Mouse (Mus musculus) adrenal gland, postnatal 4 days (tissue): ENCODE measurements around the gene Pxdc1. TPM values are rescaled to one million over a fixed set of nuclear protein-coding genes. Genes with fewer than 3 reads are reported as not detected.

Source experiments
- DNase-seq, 2 experiments: peaks; one replicate each; pipeline ENCODE4 v3.0.0; 2021 to 2022; ENCODE audit warnings: low spot score in 2 of 2, mixed read lengths in 2 of 2
- total RNA-seq, 2 experiments: library from RNA; stranded (reverse); gene quantifications; 2 replicates each; pipeline ENCODE4 v1.2.3; 2021

Pxdc1 gene
- total RNA-seq, 2 experiments from 2014 or later = 4.6 to 7.9 TPM

DNA sequence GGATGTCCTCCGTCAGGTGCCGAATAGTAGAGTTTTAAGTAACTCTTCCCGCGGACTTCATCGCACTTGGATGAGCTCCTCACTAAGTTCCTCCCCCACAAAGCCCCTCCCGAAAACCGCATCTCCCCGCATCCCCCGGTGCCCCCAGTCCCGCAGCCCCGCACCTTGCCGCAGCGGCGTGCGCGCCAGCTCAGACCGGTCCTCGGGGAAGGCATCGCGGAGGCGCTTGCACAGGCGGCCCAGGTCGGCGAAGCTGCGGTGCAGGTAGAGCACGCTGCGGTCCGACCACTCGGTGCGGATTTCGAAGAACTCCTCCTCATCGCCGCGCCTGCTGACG is 1.3 kb downstream of the Pxdc1 start:
- DNase-seq = no peak

DNA sequence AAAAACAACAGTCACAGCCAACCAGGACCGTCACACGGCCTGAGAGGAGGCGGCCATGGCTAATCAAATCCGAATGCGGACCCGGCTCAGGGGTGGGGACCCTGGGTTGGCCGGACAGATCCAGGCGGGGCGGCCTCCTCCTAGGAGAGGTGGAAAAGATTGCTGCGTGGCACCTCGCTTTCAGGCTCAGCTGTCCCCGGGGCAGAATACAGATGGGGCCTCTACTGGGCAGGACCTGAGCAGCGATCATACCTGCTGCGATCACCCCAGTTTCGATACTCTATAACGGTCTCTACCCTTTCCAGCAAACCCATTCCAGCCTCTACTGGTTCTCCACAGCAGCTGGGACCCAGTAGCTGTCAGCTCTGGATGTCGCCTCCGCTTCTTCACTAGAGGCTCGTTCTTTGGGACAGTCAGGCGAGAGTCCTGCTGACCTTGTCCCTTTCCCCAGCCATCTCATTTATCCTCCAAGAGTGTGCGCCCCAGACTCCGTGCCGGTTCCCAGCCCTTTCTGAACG is 1.8 kb downstream of the Pxdc1 start:
- DNase-seq = peak in 1 of 2 experiments; percentile 14

DNA sequence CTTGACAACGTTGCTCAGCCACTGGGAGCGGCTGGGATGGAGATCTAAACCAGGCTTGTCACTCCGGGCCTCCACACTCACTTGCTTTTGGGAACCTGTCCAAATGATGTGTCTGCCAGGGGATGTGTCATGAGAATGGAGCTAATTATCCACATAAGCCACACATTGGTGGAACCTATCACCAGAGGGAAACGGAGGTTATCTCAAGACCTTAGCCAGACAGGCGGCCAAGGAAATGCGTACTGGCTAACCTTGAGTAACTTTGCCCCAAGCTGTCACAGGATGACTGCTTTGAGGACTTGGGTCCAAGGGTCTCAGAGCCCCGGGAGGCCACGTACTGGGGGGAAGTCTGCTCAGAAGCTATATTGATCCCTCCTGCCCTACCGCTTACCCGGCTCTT is 2.3 kb downstream of the Pxdc1 start:
- DNase-seq = no peak

DNA sequence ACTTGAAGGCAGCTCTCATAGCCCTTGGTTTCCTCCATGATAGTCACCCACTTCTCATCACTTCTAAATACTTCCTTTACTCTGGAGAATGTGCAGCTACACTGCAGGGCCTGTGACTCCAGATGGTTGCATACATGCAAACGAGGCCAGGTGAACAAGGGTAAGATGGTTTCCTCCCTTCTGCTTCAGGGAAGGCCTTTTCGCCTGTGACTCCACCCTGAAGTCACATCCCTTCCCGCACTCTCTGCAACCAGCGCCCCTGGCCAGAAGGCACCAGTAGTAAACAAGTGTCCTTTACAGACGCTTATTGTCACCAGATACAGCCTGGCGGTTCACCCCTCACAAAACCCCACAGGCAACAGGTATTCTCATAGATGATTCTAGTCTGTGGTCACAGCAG is 2.9 kb downstream of the Pxdc1 start:
- no peak for DNase-seq

DNA sequence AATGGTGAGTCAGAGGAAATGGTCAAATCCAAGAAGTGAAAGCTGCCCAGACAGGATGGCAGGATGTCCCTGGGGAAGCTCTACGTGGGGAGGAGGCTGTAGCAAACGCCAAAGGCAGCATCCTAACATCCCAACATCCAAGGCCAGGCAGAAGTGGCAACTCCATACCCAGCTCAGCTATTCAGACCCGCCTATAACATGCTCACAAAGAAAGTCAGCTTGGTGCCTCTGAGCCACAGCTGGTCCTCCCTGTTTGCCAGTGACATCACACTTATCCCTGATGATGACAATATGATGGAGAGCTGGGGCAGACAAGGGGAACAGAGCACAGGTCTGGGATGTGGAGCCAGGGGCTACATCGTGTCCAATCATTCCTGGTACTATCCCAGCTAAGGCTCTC is 5.5 kb downstream of the Pxdc1 start:
- DNase-seq = no peak

DNA sequence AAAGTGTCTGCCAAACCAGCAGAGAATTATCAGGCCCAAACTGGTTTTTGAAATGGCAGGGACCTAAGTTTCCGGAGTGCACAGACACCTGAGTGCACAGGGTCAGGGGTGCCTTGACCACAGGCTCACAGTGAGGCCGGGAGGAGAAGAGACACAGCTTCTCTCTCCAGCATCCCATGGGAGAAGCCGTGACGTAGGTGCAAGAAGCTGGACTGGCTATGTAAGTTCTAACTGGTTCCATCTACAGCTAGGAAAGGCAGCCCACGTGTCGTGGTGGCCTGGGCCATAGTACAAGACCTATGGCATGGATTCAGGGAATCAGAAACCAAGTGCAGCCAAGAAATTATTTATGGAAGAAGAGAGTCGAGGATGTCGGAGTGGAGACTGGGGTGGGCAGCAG is 6.1 kb downstream of the Pxdc1 start:
- DNase-seq = no peak

DNA sequence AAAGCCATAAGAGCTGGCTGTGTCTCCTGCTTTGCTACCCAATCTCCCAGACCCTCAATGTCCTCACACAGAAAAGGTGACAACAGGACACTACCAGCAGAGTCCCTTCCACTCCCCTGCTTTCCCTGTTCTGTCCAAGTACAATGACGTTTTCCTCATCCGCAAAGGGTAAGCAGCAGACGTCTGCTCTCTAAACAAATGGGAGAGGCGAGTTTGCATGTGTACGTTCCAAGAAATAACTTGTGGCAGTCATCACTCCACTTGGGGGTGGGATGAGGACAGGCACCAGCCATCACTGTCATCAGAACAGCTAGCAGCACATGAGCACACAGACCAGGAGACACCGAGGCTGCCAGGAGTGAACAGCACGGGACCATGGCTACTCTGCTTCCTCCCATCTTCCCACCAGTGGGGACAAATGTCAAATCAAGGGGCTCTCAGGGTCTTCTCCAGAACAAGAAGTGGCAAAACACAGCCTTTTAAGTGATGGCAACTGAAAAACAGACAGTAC is 7.0 kb downstream of the Pxdc1 start:
- no peak for DNase-seq

DNA sequence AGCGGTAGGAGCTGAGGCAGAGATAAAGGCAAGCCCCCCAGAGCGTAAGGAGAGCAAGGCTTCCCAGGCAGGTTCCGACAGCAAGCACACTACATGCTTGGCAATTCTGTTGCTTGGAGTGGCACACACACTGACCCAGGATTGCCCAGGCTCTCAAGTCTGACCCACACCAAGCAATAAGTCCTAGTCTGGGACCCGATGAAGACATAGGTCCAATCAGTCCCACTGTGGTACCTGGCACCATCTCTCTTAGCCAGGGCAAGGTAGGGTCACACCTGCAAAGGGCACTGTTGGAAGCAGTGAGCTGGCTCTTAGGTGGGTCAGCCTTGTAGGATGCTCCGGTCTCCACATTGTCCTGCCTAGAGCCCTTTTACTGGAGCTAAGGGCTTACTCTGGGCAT is 7.8 kb downstream of the Pxdc1 start:
- no peak for DNase-seq

DNA sequence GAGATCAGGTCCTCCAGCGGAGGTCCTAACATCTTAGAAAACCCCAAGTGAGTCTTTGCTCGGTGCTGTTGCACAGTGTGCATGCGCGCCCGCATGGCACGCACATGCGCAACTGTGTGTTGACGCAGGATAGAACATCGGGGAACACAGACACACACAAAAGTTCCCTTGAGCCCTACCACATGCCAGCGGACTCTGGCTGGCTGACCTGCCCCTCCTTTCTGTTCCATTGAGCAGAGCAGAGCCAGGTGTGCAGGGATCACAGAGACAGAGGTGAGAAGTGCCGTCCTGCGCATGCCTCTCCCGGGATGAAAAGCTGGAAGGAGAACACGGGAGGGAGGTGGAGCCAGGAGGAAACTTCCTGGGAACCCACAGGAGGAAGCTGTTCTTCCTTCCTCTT is 8.9 kb downstream of the Pxdc1 start:
- no peak for DNase-seq

DNA sequence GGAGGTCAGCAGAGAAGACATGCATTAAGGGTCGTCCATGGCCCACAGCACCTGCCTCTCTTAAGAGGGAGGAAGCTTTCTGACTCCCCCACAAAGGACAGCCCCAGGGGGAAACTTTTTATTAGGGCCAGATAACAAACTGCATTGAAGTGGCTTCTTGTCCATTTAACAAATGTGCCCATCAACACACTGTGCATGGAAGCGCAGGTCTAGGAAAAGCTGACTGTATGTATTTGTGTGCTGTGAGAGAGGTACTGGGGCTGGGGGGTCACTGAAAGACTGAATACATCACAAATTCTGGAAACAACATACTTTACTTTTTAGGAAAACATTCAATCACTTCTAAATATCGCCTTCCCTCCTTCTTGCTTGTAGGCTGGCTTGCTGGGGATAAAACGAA is 9.4 kb downstream of the Pxdc1 start:
- DNase-seq = no peak

DNA sequence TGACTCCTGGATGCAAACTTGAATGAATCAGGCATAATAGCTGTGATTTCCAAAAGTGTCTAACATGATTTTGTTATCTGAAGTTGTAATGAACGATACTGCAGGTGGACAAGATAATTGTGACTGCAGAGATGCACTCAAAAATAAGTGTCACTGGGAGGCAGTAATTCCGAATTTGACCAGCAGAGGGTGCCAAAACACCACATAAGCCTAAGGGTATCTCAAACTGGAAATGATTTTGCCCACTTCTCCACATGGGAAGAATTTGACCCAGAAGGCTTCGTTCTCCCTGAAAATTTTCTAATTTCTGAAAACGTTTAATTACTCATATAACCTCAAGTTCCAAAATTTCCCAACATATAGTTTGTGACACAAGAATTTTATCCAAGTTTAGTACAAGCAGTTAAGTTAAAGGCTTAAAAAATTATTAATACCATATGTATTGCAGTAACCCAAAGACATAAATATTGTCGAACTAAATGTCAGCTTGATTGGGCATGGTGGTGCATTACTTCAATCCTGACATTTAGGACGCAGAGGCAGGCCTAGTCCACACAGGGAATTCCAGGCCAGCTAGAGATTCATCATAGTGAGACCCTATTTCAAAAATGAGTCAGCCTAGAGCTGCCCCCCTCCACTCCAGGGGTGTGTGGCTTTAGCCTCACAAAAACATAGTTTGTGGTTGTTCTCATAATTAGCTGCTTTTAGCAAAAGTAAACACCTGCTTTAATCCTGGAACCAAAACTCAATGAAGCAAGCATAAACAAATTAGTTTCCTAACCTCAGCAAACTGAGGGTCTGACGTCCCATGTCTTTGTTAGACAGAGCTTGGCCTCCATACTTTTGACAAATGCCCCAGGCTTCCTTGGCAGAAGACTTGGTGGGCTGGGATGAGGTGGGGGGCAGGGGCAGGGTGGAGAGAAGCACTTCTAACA is 10.1 kb downstream of the Pxdc1 start:
- DNase-seq = peak in 1 of 2 experiments; percentile 19

DNA sequence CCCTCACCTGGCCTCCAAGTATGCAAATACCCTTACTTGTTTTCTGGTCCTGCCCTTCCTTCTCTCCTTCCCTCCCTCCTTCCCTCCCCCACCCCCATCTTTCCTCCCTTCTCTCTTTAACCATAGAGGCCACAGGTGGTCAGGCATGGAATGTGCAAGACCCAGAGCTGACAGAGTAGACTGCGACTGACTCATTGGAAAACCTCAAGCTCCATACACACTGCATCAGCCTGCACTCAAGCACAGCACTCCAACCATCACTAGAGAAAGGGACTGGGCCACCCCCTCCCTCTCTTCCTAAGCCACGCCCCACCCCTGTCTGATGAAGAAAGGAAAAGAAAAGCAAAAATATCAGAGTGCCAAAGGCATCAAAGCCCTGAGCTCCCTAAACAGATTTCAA is 12.2 kb downstream of the Pxdc1 start:
- no peak for DNase-seq

DNA sequence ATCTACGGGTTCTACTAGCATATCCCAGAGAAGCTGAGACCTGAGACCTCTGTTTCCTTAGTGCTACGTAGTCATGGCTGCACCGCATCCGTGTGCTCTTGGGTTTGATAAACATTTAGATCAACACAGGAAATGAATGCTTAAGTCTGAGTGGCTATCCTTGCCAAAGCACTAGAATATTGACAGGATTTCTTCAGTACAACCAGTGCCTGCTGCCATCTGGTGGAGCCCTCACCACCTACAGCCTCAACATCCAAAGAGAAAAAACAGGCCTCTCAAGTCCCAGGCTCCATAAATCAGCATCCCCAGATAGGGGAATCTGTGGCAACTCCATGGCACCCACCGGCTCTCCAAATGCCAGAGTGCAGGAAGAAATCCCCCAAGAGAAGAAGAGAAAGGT is 17.3 kb downstream of the Pxdc1 start:
- DNase-seq = peak in 1 of 2 experiments; percentile 20

DNA sequence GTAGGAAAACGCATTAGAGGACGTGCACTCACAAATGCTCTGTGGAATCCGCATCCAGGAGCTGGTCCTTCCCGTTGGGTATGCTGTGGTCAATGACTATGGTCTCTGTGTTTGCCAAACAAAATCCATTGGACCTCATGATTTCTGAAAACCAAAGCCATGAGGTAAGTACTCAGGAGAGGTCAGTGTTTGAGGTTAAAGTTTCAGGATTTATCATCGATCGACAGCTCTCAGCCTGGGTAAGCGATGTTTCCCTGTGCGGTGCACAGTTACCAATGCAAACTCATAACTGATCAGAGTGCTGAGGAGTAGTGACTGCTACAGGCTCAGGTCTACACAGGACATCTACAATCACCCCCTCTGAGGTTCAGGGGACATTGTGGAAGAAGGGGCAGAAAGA is 23.0 kb downstream of the Pxdc1 start:
- no peak for DNase-seq

DNA sequence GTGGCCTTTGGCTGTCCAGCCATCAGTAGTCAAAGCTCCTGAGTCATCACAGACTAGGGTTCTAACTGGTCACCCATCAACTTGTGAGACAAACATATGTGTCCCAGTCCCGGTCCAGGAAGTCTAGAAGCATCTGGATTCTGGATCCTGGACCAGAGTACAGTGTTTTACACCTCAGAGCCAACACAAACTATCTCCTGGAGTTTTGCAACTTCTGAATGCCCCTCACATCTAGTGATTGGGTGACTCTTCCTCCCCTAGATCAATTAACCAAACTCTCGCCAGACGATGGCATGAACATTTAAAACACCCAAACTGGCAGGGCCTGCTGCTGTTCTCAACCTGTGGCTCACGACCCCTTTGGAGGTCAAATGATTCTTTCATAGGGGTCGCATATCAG is 23.5 kb downstream of the Pxdc1 start:
- DNase-seq = no peak

DNA sequence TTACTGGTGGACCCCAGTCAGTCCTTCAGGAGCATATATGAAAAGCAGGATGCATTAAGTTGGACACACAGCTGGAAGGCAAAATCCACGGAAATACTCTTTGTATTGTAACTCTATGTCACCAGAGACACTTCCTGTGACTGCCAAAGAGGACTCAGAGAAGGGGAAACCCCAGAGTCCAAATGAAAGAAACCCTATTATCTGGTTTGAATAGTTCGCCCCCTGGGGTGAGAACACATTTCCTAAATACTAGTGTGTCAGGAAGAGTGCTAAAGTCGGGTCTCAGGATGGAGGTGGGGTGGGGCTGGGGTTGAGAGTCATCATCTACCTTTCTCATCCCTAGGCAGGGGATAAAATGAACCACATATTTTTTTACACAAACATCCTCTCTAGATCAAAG is 25.8 kb downstream of the Pxdc1 start:
- no peak for DNase-seq

DNA sequence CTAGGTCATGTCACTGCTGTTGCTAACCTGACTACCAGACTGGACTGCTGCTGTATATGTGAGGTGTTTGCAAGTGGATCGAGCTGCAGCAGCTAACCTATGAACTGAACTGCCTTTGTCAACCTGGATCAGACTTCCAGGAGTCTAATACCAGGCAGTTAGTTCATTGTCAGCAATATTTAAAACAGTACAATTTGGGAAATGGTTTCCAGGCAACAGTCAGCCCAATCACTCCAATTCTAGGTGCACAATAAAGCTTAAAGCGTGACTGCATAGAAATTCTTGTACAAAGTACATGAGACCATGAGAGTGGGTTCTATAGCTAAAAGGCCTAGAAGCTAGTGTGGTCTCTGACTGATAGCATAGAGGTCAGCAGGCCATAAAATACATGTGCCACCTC is 28.9 kb downstream of the Pxdc1 start:
- no peak for DNase-seq

DNA sequence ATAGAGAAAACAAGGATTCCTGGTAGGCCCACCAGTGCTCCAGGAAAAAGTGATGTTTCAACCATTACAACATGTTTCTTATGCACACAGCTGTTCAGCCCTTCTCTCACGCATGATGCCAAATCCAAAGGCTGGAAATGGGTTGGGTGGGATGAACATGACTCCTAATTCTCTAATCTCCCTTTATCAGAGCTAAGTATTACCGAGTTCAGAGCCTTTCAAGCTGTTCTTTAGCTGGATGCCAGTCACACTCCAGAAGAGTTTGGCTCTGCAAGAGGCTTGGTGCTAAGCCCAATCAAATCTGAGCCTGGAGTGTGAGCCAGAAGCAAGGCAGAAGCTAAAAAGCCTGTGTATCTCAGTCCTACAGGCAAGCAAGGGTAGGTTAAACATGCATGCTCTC is 40.9 kb downstream of the Pxdc1 start:
- no peak for DNase-seq

DNA sequence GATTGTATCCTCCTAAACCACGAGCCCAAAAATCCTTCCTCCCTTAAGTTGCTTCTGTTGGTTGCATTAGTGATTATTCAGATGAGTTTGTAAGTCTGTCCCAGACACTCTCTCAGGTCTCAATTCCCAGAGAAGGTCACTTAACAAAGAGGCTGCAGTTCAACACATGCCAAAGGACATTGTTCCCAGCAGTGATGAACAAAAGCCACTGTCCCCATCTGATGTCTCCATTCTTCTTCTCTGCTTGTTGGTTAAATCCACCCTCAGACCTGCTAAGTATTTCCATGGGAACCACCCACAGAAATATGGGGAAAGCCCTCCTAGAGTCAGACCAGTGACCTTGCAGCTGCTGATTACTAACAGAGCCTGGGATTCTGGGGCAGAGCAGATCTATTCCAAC is 43.6 kb downstream of the Pxdc1 start:
- no peak for DNase-seq

DNA sequence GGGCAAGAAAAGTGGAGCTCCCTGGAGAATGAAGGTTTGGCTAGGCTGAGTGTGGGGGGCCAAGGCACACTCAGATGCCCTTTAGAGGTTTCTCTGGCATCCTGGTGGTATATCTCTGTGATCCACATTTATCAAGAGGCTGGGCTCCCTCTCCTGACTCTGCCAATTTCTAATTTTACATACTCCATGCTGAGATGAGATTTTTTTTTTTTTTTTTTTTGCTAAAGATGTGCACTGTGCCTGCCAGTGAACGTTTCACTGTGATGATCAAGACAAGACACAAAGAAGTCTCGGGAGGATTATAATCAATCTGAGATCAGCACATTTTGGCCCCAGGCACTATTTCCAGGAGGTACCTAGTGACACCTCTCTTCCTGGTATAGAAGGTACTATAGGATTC is 46.2 kb downstream of the Pxdc1 start:
- no peak for DNase-seq

DNA sequence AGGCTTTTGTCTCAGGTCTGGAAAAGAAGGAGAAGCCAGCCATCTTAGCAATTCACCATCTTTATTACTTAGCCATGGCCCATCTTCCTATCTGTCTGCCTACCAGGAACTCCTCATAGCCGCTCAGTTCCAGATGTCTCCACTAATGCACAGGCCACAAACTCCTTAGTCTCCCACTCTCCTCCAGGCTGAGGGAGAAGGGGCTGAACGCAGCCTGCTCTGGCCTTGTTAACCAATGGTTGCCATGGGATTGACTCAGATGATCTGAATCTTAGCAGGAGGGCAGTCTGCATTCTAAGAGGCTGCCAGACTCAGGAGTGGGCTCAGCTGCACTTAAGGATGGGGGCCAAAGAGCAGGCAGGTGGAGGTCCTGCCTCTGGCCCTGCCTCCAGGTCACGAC is 47.4 kb downstream of the Pxdc1 start:
- DNase-seq = no peak

DNA sequence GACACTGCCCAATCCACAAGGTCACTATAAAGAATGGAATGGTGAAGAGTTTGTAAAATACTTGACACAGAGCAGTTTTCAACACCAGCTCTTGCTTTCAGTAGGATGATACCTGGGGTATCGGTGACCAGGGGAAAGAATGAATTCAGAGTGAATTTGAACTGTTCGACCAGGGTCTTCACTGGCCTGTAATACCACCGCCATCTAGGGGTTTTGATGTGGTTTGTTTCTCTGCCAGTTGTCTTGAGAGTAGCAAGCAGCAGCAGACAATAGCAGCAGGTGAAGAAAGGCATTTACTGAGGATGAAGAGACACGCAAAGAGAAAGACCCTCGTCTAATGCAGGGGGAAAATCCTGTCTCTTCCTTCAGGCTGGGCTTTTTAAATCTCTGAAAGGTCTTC is 48.1 kb downstream of the Pxdc1 start:
- DNase-seq = no peak

DNA sequence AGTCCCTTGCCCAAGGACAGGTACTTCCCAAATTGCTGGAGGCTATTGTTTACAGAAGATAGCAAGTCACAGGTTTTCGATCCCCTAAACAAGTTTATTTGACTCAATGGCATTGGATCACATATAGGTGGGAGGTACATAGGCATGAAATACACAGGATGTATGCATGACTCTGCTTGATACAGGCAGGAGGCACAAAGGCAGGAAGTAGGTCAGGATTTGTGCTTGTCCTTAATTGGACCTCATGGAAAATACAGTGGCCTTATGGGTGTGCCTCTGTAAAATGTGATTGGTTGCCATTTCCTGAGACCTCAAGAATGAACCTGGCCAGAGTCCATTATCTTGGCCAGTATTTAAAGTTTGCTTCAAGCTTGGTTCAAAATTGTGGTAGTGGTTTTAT is 48.9 kb downstream of the Pxdc1 start:
- DNase-seq = no peak
